In the genomic region with DNA sequence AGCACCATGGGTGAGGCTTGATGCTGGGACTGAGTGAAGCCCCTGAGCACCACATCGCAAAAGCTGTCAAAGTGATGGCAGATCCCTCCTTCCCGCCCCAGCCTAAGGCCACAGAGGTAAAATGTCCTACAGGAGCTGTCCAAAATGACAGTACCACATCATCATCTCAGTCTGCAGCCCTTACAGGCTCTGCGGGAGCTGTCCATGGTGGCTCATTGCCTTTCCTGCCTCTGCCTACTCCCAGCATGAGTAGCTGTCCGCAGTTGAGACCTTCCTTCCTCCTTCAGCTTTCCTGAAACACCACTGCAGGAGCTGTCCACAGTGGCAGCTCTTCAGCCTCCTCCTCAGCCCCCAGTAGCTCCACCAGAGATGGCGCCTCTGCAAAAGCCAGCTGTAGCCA, we compare ENCODE assay signal across 9 mouse cellular contexts. TPM values are rescaled to one million over a fixed set of nuclear protein-coding genes. Genes with fewer than 3 reads are reported as not detected.
DNase-seq lines count a peak whose midpoint lies in the region; ATAC-seq lines count a peak whose summit lies in the region.
"Had no signal": no experiment of that assay in that cellular context is flagged by ENCODE, and none has a peak within 500 bp of the region (broad histone marks: within the 10 kb centered on the region; RNA-seq: fewer than 3 reads in every experiment).

No protein-coding gene starts in this region.

- no peaks in the 10 kb centered on the region for H3K27me3 ChIP-seq in kidney, embryonic 16.5 days (ENCODE audit: insufficient read depth, low read length)

- H3K4me3 ChIP-seq in kidney, embryonic 16.5 days (ENCODE audit: low read length) = no peak overlapping the region

- no peaks in the 10 kb centered on the region for H3K9me3 ChIP-seq in kidney, embryonic 16.5 days (ENCODE audit: low read length)

- no peaks in the 10 kb centered on the region for H3K36me3 ChIP-seq in kidney, embryonic 16.5 days (ENCODE audit: insufficient read depth, low read length)

- H3K4me1 ChIP-seq in kidney, embryonic 16.5 days (ENCODE audit: insufficient read depth, low read length) = no peaks in the 10 kb centered on the region

- H3K4me2 ChIP-seq in kidney, embryonic 16.5 days (replicated peaks; ENCODE audit: low read depth, low read length) = no peak overlapping the region

- H3K27ac ChIP-seq in kidney, embryonic 16.5 days (ENCODE audit: low read length) = no peak overlapping the region

- no peak overlapping the region for H3K9ac ChIP-seq in kidney, embryonic 16.5 days (replicated peaks; ENCODE audit: low read length)

- 79% methylated on average over 5 of the region's 5 CpGs for WGBS in kidney, embryonic 16.5 days

- peak; percentile 49; the same call in 1 of the 2 replicates for ATAC-seq in kidney, embryonic 16.5 days (ENCODE audit: low FRiP score, low TSS enrichment)
- ATAC-seq in megakaryocyte-erythroid progenitor cell, adult 5-6 weeks (replicated peaks; ENCODE audit: low FRiP score, low TSS enrichment, poor library complexity, severe bottlenecking) = peak; percentile 85
- ATAC-seq: inflammation-experienced regulatory T-cells, adult 6 months had no signal

- DNase-seq in kidney, adult 18-20 months = no peak
- DNase-seq in NIH3T3 (ENCODE audit: low read depth) = peak; percentile 49
- DNase-seq in embryo, embryonic 9.5 days (ENCODE audit: extremely low spot score) = peak; percentile 34
- no peak for DNase-seq in left cerebral cortex, postnatal 4 days
- no peak for DNase-seq in urinary bladder, postnatal 4 days (ENCODE audit: low spot score in 2 of 2)
- DNase-seq: cerebellum, adult 18-20 months had no signal

- intact Hi-C loops in left cerebral cortex, postnatal 4 days (cut with DNase I) = no loop called here

RNA-seq across cellular contexts. Expression of gene Klhl7, which starts 9.7 kb away (rescaled TPM):
- 44.4 and 46.0 TPM in 2 replicates for polyA plus RNA-seq in kidney, embryonic 16.5 days (2015; fragmentation: Nextera tagmentation; extraction: Ambion mirVana)
- 11.1 and 13.7 TPM in 2 replicates for total RNA-seq in megakaryocyte-erythroid progenitor cell, adult 5-6 weeks (2014; fragmentation: Nextera tagmentation)
- total RNA-seq in megakaryocyte-erythroid progenitor cell, adult 5-6 weeks (2017) = 23.1 and 32.8 TPM in 2 replicates
- 100 to 1,000 TPM; 167 to 174 TPM for total RNA-seq in left cerebral cortex, postnatal 4 days (2021)

RNA-seq across cellular contexts. Expression of gene Nupl2, which starts 54.7 kb away (rescaled TPM):
- 12.3 and 15.8 TPM in 2 replicates for polyA plus RNA-seq in kidney, embryonic 16.5 days (2015; fragmentation: Nextera tagmentation; extraction: Ambion mirVana)
- 24.4 and 29.2 TPM in 2 replicates for total RNA-seq in megakaryocyte-erythroid progenitor cell, adult 5-6 weeks (2014; fragmentation: Nextera tagmentation)
- total RNA-seq in megakaryocyte-erythroid progenitor cell, adult 5-6 weeks (2017) = 7.5 and 17.9 TPM in 2 replicates
- 10 to 100 TPM in 1 of 2 experiments, 1 to 10 TPM in 1; 9.7 to 11.3 TPM for total RNA-seq in left cerebral cortex, postnatal 4 days (2021)

Comparison
In these comparisons a context has a peak if more than half of its experiments do, and no peak if none do; other contexts are left out.
1. DNase-seq: peak in NIH3T3 (single experiment) and embryo, embryonic 9.5 days (single experiment); none in kidney, adult 18-20 months (single experiment), left cerebral cortex, postnatal 4 days (single experiment) and urinary bladder, postnatal 4 days (0 of 2).
2. RNA of gene Klhl7, which starts 9.7 kb away (total RNA-seq): 167 to 174 TPM in left cerebral cortex, postnatal 4 days; 11.1 to 32.8 TPM in megakaryocyte-erythroid progenitor cell, adult 5-6 weeks; every median in the first group is over 4 times any median in the second.